Mouse (Mus musculus): ENCODE data around the gene 4930442H23Rik.
"Not testable (repeated sequence)": the region's sequence is repeated elsewhere in the genome, so short reads cannot be mapped to it uniquely, and the experiment has no call there.

Gene 4930442H23Rik

DNA sequence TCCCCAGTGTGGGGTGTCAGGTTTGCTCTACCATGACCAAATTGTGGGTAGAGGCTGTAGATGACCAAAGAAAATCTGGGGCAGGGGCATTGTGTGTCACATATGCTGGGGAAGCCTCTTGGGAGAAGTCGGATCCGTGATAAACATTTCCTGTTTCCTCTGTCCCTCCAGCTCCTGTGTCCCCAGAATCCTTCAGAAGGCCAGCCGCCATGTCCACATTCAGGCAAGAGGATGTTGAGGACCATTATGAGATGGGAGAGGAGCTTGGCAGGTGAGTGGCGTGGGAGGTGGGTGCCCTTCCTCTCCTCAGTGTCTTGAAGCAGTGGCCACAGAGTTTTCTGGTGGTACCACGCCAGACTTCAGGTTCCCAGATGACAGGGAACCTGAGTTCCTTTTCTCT, at the start of gene 4930442H23Rik:
TSS of gene 4930442H23Rik (minus strand) at position 45 of the 400 bp plus-strand sequence.
- no peak for DNase-seq (ENCODE audit: low read depth, low spot score)

DNA sequence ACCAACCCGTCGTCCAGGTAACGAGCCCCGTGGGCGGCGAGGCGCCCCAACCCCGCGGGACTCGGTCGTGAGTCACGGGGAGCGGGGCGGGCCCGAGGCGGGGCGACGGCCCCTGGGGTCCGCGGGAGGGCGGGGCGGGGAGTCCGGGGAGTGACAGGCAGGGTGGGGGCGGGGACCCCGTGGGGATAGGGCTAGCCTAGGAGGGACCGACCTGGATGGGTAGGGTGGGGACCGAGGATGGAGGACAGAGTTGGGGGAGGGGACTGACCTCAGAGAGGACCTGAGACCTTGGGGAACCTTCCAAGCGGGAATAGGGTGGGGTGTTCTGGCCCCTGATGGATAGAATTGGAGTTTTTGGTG, 49.6 kb upstream of the 4930442H23Rik start:
- DNase-seq (ENCODE audit: low read depth, low spot score): no peak

DNA sequence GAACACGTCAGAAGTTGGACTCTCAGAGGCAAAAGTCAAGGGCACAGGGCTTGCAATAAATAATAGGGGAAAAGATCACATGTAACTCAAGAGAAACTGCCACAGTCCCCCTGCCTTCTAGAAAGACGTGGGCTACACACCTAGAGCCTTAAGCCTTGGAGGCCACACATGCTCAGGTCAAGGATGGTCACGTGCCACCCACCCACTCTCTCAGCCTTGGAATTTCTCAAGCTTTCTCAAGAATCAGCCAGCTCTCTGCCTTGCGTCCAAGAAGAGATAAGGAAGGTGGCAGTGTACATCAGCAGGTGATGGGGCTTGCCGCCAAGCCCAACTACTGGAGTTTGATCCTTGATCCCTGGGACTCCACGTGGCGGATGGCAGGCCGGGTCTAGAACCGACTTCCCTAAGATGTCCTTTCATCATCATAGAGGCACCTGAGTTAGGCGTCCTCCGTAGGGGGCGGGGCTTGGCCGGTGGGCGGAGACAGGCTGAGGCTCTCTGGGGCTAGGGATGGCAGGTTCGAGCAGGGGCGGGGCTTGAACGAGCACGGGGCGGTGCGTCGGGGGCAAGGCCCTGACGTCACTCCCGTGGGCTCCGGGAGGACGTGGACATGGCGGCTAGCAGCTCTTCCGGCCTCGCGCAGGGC, 49.1 kb upstream of the 4930442H23Rik start, which contains the start of gene Zfr2:
TSS of gene Zfr2 (plus strand) at position 576 of the 646 bp plus-strand sequence.
- DNase-seq (ENCODE audit: low read depth, low spot score): peak; percentile 89

DNA sequence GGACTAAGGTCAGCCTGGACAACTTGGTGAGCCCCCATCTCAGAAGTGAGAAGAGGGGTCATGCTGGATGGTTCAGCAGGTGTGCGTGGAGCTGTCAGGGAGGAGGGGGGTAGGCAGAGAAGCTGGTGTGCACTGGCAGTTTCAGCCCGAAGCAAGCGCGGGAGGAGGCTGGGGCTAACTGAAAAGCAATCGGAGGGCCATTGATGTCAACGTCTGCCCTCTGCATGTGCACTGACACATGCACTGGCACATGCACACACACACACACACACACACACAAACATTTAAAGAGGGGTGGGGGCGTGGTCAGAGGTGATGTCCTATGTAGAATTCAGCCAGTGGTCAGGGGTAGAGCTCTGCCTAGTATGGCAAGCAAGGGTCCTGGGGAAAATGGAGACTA, 47.8 kb upstream of the 4930442H23Rik start:
- no peak for DNase-seq (ENCODE audit: low read depth, low spot score)

DNA sequence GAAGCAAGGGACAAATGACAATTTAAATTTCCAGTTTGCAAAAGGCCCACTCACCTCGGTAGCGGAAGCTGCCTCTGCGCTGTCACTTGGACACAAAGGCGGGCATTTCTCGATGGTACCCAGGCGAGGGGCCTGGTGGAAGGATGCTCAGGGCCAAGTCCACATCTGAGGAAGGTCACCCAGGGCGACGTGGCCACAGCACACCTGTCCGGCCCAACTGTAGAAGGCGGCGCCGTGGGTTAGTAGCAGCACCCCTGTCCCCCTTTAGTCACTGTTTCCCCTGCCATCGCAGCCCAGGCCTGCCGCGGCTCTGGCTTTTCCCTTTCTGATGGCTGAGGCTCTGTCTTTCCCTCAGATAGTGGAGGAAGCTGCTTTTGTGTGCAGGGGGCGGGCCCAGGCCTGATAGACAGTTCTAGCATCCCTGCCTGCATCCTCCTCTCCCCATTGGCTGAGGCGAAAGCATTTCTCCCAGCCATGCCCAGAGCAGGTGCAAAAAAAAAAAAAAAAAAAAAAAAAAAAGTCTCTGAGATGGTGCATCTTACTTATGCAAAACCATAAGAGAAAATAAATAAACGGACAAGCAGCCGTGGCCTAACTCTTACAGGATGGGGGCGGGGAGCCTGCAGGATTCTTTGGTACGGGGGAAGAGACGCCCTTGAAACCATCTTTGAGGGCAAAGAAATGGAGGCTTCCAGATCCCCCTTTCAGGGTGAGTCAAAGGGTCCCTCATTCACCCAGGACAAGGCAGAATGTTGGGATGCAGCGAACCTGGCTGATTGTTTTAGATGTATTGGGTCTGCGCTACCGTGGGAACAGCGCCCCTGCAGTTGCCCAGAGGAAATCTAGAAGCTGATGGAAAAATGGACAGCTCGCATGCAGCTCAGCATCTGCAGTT, 47.0 kb upstream of the 4930442H23Rik start, which contains the start of gene Atcay:
TSS of gene Atcay (minus strand) at position 396 of the 895 bp plus-strand sequence.
- DNase-seq (ENCODE audit: low read depth, low spot score): peak; percentile 22

DNA sequence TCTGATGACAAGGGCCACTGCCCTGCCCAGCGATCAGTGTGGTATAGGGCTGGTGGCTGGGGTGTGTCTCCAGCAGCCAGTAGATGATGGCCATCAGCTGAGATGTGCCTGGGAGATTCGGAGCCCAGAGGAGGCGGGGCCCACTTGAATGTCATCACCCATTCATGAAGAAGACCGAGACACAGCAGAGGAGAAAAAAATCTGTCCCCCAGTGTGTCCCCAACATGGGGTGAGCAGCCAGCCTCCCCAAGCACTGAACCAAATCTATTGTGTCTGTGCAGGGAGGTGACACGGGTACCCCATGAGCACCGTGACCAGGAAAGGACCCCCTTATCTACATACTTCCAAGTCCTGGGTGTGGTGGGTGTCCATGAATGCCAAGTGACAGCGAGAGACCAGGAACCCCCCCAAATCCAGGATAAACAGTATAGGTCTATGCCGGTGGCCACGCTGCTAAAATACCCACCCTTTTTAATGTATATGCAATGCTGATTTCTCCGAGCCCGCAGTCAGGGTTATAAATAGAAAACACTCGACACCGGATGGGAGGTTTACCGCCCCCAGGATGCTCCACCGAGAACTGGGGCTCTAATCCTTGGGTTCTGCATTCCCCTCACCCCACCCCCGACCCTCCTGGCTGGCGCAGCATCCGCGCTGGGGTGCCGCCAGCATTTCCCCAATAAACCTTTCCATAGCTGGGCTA, 46.2 kb upstream of the 4930442H23Rik start:
- no peak for DNase-seq (ENCODE audit: low read depth, low spot score)

DNA sequence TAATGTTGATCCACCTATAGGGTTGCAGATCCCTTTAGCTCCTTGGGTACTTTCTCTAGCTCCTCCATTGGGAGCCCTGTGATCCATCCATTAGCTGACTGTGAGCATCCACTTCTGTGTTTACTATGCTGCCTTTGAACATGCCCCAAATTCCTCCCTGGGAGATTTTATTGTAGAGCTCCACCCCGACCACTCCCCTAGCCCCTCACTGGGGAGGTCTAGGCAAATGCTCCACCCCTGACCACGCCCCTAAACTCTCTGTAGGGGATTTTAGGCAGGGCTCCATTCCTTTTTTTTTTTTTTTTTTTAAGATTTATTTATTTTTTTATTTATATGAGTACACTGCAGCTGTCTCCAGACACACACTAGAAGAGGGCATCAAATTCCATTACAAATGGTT, 40.1 kb upstream of the 4930442H23Rik start:
- DNase-seq (ENCODE audit: low read depth, low spot score): not testable (repeated sequence)

DNA sequence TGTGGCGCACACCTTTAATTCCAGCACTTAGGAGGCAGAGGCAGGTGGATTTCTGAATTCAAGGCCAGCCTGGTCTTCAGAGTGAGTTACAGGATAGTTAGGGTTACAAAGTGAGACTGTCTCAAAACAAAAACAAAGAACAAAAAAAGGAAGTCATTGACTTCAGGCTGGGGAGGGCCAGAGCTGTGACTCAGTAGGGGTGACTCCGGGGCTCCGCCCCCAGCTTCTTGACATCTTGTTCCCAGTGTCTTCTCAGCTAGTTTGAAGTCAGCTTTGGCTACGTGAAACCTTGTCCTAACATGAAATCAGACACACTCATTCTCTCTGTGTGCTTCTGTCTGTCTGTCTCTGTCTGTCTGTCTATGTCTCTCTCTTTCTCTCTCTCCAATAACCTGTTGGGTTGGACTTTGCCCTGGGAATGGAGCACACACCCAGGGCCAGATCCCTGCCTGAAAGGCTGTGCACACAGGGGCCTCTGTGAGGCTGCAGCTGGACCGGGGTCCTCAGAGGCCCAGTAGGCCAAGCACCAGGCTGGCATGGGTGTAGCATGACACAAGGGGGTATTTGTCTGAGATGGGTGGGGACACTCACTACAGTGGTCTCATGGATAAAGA, 37.9 kb upstream of the 4930442H23Rik start:
- peak; percentile 17 for DNase-seq (ENCODE audit: low read depth, low spot score)

DNA sequence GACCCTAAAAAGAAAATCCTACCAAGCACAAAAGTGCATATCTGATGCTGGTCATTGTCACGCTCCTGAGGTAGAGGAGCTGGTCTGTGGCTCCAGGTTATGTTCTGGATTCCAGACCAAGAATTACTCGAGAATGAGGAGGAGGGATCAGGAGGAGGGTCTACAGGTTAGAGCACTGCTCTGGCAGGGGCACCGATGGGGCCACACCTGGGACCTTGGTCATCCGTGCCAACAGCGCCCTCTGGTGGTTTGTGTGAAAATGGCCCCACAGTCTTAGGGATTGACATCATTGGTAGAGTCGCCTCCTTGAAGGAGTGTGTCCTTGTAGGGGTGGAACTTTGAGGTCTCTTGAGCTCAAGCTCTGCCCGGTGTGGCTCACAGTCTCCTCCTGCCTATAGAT, 34.3 kb upstream of the 4930442H23Rik start:
- DNase-seq (ENCODE audit: low read depth, low spot score): peak; percentile 60

DNA sequence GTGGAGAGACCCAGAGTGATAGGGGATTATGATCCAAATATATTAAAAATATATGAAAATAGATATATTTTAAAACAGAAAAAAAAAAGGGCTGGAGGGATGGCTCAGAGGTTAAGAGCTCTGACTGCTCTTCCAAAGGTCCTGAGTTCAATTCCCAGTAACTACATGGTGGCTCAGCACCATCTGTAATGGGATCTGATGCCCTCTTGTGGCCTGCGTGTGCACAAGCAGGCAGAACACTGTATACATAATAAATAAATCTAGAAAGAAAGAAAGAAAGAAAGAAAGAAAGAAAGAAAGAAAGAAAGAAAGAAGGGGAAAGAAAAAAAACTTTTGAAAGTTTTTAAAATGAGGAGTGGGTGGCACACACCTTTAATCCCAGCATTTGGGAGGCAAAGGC, 33.6 kb upstream of the 4930442H23Rik start:
- DNase-seq (ENCODE audit: low read depth, low spot score): peak; percentile 49

DNA sequence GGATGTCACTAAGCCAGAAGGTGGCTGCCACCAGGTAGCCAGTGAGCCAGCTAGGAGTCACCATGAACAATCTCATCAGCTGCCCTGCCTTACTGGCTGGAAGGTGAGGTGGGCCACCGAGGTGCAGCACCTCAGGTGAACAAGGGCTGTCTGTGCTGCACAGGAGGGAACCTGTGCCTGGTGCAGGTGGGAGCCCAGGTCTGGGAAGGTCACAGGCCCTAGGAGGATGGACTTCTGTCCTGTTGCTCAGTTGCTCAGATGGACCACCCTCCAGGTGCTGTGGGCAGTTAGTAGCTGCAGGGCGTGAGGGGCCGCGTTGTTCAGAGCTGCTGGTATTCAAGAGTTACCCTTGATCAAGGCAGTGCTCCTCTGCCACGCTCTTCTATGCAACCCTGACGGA, 33.2 kb upstream of the 4930442H23Rik start:
- DNase-seq (ENCODE audit: low read depth, low spot score): no peak

DNA sequence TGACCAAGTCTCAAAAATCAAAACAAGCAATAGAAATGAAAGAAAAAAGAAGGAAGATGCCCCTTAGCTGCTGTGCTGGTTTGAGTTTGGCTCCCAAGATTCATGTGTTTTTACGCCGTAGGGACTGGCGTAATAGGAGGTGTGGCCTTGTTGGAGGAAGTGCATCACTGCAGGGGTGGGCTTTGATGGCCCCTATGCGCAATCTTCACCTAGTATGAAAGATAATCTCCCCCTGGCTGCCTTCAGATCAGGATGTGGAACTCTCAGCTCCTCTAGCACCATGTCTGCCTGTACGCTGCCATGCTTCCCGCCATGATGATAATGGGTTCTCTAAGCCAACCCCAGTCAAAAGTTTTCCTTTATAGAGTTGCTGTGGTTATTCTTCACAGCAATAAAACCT, 32.6 kb upstream of the 4930442H23Rik start:
- DNase-seq (ENCODE audit: low read depth, low spot score): no peak

DNA sequence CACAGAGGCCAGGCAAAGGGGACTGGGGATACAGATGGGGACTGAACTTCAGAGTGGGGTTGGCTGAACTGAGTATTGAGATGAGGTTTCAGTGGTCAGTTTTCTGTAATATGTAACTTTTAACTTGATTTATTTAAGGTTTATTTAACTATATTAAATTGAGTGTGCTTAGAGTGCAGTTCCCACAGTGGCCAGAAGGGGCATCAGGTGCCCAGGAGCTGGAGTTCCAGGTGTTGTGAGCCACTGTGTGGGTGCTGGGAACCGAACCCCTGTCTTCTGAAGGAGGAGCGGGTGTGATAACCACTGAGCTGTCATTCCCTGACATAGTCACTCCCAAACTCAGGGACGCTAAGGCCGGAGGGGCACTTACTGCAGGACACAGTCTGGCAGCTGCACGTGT, 26.5 kb upstream of the 4930442H23Rik start:
- no peak for DNase-seq (ENCODE audit: low read depth, low spot score)

DNA sequence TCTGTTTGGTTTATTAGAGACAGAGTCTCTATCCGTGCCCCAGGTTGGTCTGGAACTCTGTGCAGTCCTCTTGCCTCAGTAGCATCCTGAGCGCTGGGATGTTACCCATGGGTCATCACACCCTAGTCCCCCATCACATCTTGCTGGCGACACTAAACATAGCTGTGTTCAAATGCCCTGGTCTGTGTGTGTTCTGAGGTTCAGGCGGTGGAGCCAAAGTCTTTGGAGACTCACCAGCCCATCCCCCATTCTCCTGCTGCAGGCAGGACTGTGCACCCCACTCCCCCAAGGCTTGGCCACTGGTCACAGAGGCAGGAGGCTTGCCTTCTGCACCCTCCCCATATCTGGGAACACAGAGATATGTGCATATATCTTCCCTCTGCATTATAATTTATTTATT, 20.5 kb upstream of the 4930442H23Rik start:
- DNase-seq (ENCODE audit: low read depth, low spot score): no peak

DNA sequence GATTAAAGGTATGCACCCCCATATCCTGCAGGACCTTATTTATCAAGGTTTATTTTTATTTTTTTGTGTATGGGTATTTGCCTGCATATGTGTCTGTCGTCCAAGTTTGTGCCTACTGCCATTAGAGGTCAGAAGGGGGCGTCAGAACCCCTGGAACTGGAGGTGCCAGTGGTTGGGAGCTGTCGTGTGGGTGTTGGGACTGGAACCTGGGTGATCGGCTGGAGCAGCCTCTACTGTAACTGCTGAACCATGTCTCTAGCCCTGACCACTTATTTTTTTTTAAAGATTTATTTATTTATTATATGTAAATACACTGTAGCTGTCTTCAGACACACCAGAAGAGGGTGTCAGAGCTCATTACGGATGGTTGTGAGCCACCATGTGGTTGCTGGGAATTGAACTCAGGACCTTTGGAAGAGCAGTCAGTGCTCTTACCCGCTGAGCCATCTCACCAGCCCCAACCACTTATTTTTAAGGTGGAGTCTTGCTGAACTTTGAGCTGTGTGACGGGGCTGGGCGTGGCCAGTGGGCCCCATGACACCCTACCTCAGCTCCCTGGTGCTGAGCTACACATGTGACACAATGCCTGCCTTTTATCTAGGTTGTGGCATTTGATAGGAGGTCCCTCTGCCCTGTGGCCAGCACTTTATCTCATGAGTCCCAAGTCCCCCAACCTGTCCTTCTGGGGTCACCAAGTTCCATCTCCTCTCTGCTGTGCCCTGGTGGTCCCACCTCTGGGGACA, 19.5 kb upstream of the 4930442H23Rik start:
- no peak for DNase-seq (ENCODE audit: low read depth, low spot score)

DNA sequence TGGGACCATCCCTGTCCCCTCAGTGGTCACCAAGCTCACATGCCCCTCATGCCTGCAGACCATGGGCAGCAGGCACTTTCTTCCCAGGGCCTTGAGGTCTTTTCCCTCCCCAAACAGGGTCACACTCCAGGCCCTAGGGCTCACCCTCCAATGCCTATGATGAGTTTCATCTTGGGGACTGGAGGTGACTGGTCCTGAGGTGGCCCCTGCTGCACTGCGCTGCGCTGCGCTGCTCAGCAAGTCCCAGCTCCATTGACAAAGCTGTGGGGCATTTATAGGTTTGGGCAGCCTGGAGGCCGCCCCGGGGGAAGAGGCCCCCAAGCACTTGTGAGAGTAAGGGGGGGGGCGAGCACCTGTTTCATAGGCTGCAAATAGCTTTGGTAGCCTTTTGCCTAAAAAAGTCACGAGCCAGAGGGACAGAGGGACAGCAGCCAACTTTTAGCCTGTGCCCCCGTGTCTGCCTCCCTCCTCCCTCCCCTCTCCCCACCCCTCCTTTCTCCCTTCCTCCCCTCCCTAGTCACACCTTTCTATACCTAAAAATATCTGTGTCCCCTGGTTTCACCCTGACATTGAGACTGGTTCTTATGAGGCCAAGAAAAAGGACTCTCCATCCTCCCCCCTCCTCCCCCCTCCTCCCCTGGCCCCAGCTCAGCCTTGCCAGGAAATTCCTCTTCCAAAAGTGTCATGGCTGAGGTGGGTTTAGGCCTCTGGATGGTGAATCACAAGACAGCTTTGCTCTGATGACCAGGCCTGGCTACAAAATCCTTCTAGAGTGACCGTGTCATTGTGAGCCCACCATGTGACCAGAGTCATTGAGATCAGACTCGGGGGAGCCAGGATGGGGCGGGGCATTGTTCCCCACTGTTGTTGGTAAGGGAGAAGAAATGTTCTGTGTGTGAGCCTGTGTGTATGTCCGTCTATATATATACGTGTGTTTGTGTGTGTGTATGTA, 18.4 kb upstream of the 4930442H23Rik start, which contains the start of gene Nmrk2:
TSS of gene Nmrk2 (minus strand) at position 245 of the 952 bp plus-strand sequence.
- DNase-seq (ENCODE audit: low read depth, low spot score): no peak

DNA sequence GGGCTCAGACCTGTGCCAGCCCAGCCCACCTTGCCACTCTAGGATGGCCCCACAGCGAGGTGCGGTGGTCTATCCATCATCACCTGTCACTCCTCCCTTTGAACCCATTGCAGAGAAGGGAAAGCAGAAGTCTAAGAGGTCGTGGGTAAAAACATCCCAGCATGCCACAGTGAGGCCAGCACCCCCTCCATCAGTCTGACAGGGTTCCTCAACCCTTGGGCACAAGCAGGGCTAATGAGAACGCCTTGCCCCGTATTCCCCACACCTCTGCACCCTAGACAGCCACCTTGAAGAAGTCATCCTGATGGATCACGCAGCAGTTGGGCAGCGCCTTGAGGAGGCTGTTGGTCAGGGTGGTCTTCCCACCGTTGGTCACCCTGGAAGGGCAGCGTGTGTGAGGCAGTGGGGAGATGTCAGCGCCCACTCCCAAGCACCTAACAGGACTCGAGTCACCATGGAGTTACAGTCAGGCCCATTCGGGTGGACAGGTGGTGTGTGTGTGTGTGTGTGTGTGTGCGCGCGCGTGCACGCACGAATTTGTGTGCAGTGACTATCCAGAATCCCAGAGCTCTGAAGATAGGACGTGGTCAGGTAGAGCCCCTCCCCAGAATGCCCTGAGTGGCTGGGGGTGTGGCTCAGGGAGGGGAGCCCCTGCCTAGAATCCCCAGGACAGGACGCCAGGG, 17.1 kb upstream of the 4930442H23Rik start:
- no peak for DNase-seq (ENCODE audit: low read depth, low spot score)

DNA sequence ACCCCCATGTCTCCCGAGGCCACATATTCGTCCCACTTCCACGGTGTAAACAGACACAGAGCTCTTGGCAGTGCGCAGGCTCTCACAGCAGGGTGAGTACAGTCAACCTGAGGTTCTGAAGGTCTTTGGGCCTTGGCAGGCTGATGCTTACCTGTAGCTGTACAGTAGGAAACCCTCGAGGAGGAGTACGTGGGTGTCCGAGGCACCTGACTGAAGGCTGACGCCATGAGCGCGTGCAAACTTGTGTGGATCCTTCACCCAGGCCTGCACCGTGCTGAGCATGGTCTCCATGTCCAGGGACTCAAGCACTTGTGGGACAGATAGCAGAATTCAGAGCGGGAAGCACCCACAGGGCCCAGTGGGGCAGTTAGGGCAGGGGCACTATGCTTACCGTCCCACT, 16.5 kb upstream of the 4930442H23Rik start:
- DNase-seq (ENCODE audit: low read depth, low spot score): no peak

DNA sequence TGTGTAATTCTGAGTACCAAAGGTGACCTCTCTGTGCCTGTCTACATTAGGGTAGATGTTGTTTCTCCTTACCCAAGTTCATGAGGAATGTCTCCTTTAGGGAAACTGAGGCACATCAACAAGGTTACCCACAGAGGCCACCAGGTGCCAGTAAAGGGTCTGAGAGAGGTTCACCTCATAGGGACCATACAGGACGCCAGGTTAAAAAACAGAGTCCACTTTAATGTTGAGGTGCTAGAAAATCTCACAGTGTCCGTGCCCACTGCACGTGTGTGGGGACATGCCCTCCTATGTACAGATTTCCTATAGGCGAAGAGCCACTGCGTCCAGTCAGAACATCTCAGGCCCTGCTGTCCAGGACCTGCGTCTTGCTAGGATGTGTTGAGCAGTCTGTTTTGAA, 15.3 kb upstream of the 4930442H23Rik start:
- DNase-seq (ENCODE audit: low read depth, low spot score): no peak
